Mouse (Mus musculus) MEL (cell line): ENCODE data around the gene Tnnc1. TPM values are rescaled to one million over a fixed set of nuclear protein-coding genes. Genes with fewer than 3 reads are reported as not detected.

Source experiments
- DNase-seq: peaks from one replicate; pipeline ENCODE4 v3.0.0; 2011; ENCODE audit warnings: low read depth, low spot score
- H3K27ac ChIP-seq: 2 replicates; pipeline ENCODE4 v1.5.1; 2012; ENCODE audit warnings: low read depth, mild to moderate bottlenecking, control low read depth, low read length, moderate library complexity; ENCODE audit not compliant: control insufficient read depth
- H3K27me3 ChIP-seq, 2 experiments: fragments of 150-350 bp in 1 of 2; sonication (generic) in 1 of 2; 2 replicates each; pipeline ENCODE4 v1.6.1; 2012; ENCODE audit warnings: low read length in 2 of 2, mild to moderate bottlenecking in 2 of 2, improper control_type of control experiment in 1 of 2, moderate library complexity in 1 of 2; ENCODE audit not compliant: insufficient read depth in 2 of 2, control insufficient read depth in 1 of 2
- H3K36me3 ChIP-seq, 2 experiments: 2 replicates each; pipeline ENCODE4 v1.6.1; 2012 to 2014; ENCODE audit warnings: low read length in 2 of 2, improper control_type of control experiment in 1 of 2, inconsistent platforms in 1 of 2, mild to moderate bottlenecking in 1 of 2; ENCODE audit not compliant: insufficient read depth in 2 of 2, control insufficient read depth in 1 of 2
- H3K4me1 ChIP-seq, 2 experiments: fragments of 150-350 bp in 1 of 2; sonication (generic) in 1 of 2; 2 replicates each; pipeline ENCODE4 v1.6.1; 2012; ENCODE audit warnings: low read length in 2 of 2, improper control_type of control experiment in 1 of 2, mild to moderate bottlenecking in 1 of 2; ENCODE audit not compliant: insufficient read depth in 2 of 2, control insufficient read depth in 1 of 2
- H3K4me3 ChIP-seq, 2 experiments: fragments of 150-350 bp in 1 of 2; sonication (generic) in 1 of 2; 2 replicates each; pipeline ENCODE4 v1.5.1; 2012; ENCODE audit warnings: low read depth in 2 of 2, low read length in 2 of 2, mild to moderate bottlenecking in 2 of 2, moderate library complexity in 2 of 2, control low read depth in 1 of 2, improper control_type of control experiment in 1 of 2; ENCODE audit not compliant: control insufficient read depth in 1 of 2, insufficient read depth in 1 of 2
- H3K79me2 ChIP-seq: 2 replicates; pipeline ENCODE4 v1.6.1; 2012; ENCODE audit warnings: mild to moderate bottlenecking, low read length, moderate library complexity; ENCODE audit not compliant: control insufficient read depth, poor library complexity, insufficient read depth
- H3K9ac ChIP-seq: 2 replicates; pipeline ENCODE4 v1.6.1; 2012; ENCODE audit warnings: low read depth, mild to moderate bottlenecking, control low read depth, low read length, moderate library complexity; ENCODE audit not compliant: control insufficient read depth, poor library complexity, severe bottlenecking
- H3K9me3 ChIP-seq: fragments of 150-350 bp; sonication (generic); replicated peaks from 2 replicates; pipeline ENCODE4 v1.6.1; 2012; ENCODE audit warnings: mild to moderate bottlenecking, low read length, improper control_type of control experiment, moderate library complexity; ENCODE audit not compliant: insufficient read depth
- BHLHE40 ChIP-seq: IDR thresholded peaks from 2 replicates; pipeline ENCODE4 v1.6.1; 2012; ENCODE audit warnings: low read depth, mild to moderate bottlenecking, inconsistent platforms, low read length, improper control_type of control experiment, borderline replicate concordance
- CHD1 ChIP-seq: IDR thresholded peaks from 2 replicates; pipeline ENCODE4 v1.6.1; 2012; ENCODE audit warnings: low read depth, mild to moderate bottlenecking, inconsistent platforms, low read length, improper control_type of control experiment
- CHD2 ChIP-seq: IDR thresholded peaks from 2 replicates; pipeline ENCODE4 v1.6.1; 2011; ENCODE audit warnings: low read length, improper control_type of control experiment
- CTCF ChIP-seq, 3 experiments: IDR thresholded peaks in 2 of 3; conservative IDR thresholded peaks in 1 of 3; 2 replicates each; pipeline ENCODE4 v1.5.1; 2011 to 2012; ENCODE audit warnings: low read length in 3 of 3, low read depth in 2 of 3, mild to moderate bottlenecking in 2 of 3, improper control_type of control experiment in 1 of 3, inconsistent platforms in 1 of 3, mixed read lengths in 1 of 3, moderate library complexity in 1 of 3; ENCODE audit not compliant: control insufficient read depth in 1 of 3, insufficient read depth in 1 of 3, poor library complexity in 1 of 3, severe bottlenecking in 1 of 3
- E2F4 ChIP-seq: IDR thresholded peaks from 2 replicates; pipeline ENCODE4 v1.6.1; 2011; ENCODE audit warnings: low read depth, low read length, improper control_type of control experiment, borderline replicate concordance
- ELF1 ChIP-seq: IDR thresholded peaks from 2 replicates; pipeline ENCODE4 v1.6.1; 2014; ENCODE audit warnings: low read depth, mild to moderate bottlenecking, inconsistent platforms, low read length, improper control_type of control experiment, moderate library complexity
- EP300 ChIP-seq, 2 experiments: IDR thresholded peaks; 2 replicates each; pipeline ENCODE4 v1.6.1; 2011; ENCODE audit warnings: improper control_type of control experiment in 2 of 2, low read length in 2 of 2, low read depth in 1 of 2, mild to moderate bottlenecking in 1 of 2
- GABPA ChIP-seq: IDR thresholded peaks from 2 replicates; pipeline ENCODE4 v1.6.1; 2012; ENCODE audit warnings: low read depth, mild to moderate bottlenecking, inconsistent platforms, low read length, improper control_type of control experiment, moderate library complexity
- GATA1 ChIP-seq: IDR thresholded peaks from 2 replicates; pipeline ENCODE4 v1.6.1; 2011; ENCODE audit warnings: low read depth, low read length, improper control_type of control experiment
- HCFC1 ChIP-seq: IDR thresholded peaks from 2 replicates; pipeline ENCODE4 v1.6.1; 2012; ENCODE audit warnings: low read depth, mild to moderate bottlenecking, inconsistent platforms, low read length, improper control_type of control experiment, moderate library complexity
- JUND ChIP-seq: IDR thresholded peaks from 2 replicates; pipeline ENCODE4 v1.6.1; 2011; ENCODE audit warnings: low read depth, mild to moderate bottlenecking, improper control_type of control experiment, low read length
- KAT2A ChIP-seq: conservative IDR thresholded peaks from 2 replicates; pipeline ENCODE4 v1.6.1; 2012; ENCODE audit warnings: low read depth, low read length, improper control_type of control experiment, inconsistent platforms
- MAFK ChIP-seq: IDR thresholded peaks from 2 replicates; pipeline ENCODE4 v1.6.1; 2011; ENCODE audit warnings: low read depth, mild to moderate bottlenecking, low read length, improper control_type of control experiment, borderline replicate concordance
- MAX ChIP-seq: IDR thresholded peaks from 2 replicates; pipeline ENCODE4 v1.6.1; 2011; ENCODE audit warnings: low read length, improper control_type of control experiment
- MAZ ChIP-seq: IDR thresholded peaks from 2 replicates; pipeline ENCODE4 v1.6.1; 2012; ENCODE audit warnings: low read depth, mild to moderate bottlenecking, inconsistent platforms, low read length, improper control_type of control experiment
- MEF2A ChIP-seq: IDR thresholded peaks from 2 replicates; pipeline ENCODE4 v1.6.1; 2014; ENCODE audit warnings: low read depth, mild to moderate bottlenecking, inconsistent platforms, low read length, improper control_type of control experiment; ENCODE audit not compliant: poor library complexity, insufficient replicate concordance, severe bottlenecking; ENCODE audit errors: extremely low read depth
- MXI1 ChIP-seq: IDR thresholded peaks from 2 replicates; pipeline ENCODE4 v1.6.1; 2011; ENCODE audit warnings: mild to moderate bottlenecking, low read depth, low read length, improper control_type of control experiment
- MYB ChIP-seq: IDR thresholded peaks from 2 replicates; pipeline ENCODE4 v1.6.1; 2011; ENCODE audit warnings: mild to moderate bottlenecking, low read depth, low read length, improper control_type of control experiment
- MYC ChIP-seq: IDR thresholded peaks from 2 replicates; pipeline ENCODE4 v1.6.1; 2011; ENCODE audit warnings: low read depth, mild to moderate bottlenecking, low read length, improper control_type of control experiment, moderate library complexity
- NELFE ChIP-seq: IDR thresholded peaks from 2 replicates; pipeline ENCODE4 v1.6.1; 2011; ENCODE audit warnings: low read depth, low read length, improper control_type of control experiment
- NRF1 ChIP-seq: IDR thresholded peaks from 2 replicates; pipeline ENCODE4 v1.6.1; 2014; ENCODE audit warnings: low read depth, mild to moderate bottlenecking, inconsistent platforms, low read length, improper control_type of control experiment, moderate library complexity; ENCODE audit not compliant: poor library complexity, insufficient read depth, severe bottlenecking
- POLR2A ChIP-seq, 2 experiments: IDR thresholded peaks; 2 replicates each; pipeline ENCODE4 v1.6.1; 2011 to 2012; ENCODE audit warnings: low read length in 2 of 2, mild to moderate bottlenecking in 2 of 2, control low read depth in 1 of 2, improper control_type of control experiment in 1 of 2, low read depth in 1 of 2, moderate library complexity in 1 of 2; ENCODE audit not compliant: control insufficient read depth in 1 of 2, insufficient read depth in 1 of 2, poor library complexity in 1 of 2
- POLR2AphosphoS2 ChIP-seq: IDR thresholded peaks from 2 replicates; pipeline ENCODE4 v1.6.1; 2011; ENCODE audit warnings: low read length, improper control_type of control experiment
- POLR2AphosphoS5 ChIP-seq: IDR thresholded peaks from 2 replicates; pipeline ENCODE4 v1.6.1; 2012; ENCODE audit warnings: low read depth, borderline replicate concordance, mild to moderate bottlenecking, inconsistent platforms, low read length, moderate library complexity, mixed read lengths
- RAD21 ChIP-seq: IDR thresholded peaks from 2 replicates; pipeline ENCODE4 v1.6.1; 2011; ENCODE audit warnings: mild to moderate bottlenecking, low read depth, low read length, improper control_type of control experiment
- RCOR1 ChIP-seq: IDR thresholded peaks from 2 replicates; pipeline ENCODE4 v1.6.1; 2012; ENCODE audit warnings: low read depth, mild to moderate bottlenecking, inconsistent platforms, low read length, improper control_type of control experiment
- SIN3A ChIP-seq: IDR thresholded peaks from 2 replicates; pipeline ENCODE4 v1.6.1; 2012; ENCODE audit warnings: low read length, improper control_type of control experiment, inconsistent platforms
- SMC3 ChIP-seq: IDR thresholded peaks from 2 replicates; pipeline ENCODE4 v1.6.1; 2011; ENCODE audit warnings: low read depth, low read length, improper control_type of control experiment
- TAL1 ChIP-seq: IDR thresholded peaks from 2 replicates; pipeline ENCODE4 v1.6.1; 2012; ENCODE audit warnings: mild to moderate bottlenecking, inconsistent platforms, low read length, moderate library complexity, mixed read lengths
- TBP ChIP-seq: IDR thresholded peaks from 2 replicates; pipeline ENCODE4 v1.8.0; 2011; ENCODE audit warnings: low read depth, low read length, improper control_type of control experiment
- TCF12 ChIP-seq: IDR thresholded peaks from 2 replicates; pipeline ENCODE4 v1.6.1; 2014; ENCODE audit warnings: low read depth, mild to moderate bottlenecking, inconsistent platforms, low read length, improper control_type of control experiment, moderate library complexity
- UBTF ChIP-seq: IDR thresholded peaks from 2 replicates; pipeline ENCODE4 v1.6.1; 2012; ENCODE audit warnings: low read depth, mild to moderate bottlenecking, inconsistent platforms, low read length, improper control_type of control experiment, moderate library complexity, borderline replicate concordance; ENCODE audit not compliant: insufficient read depth
- USF1 ChIP-seq: IDR thresholded peaks from 2 replicates; pipeline ENCODE4 v1.6.1; 2014; ENCODE audit warnings: low read depth, mild to moderate bottlenecking, inconsistent platforms, low read length, improper control_type of control experiment, moderate library complexity
- USF2 ChIP-seq, 2 experiments: IDR thresholded peaks; 2 replicates each; pipeline ENCODE4 v1.6.1; 2011 to 2012; ENCODE audit warnings: improper control_type of control experiment in 2 of 2, low read length in 2 of 2, borderline replicate concordance in 1 of 2, inconsistent platforms in 1 of 2, low read depth in 1 of 2, mild to moderate bottlenecking in 1 of 2; ENCODE audit not compliant: insufficient read depth in 1 of 2
- ZC3H11A ChIP-seq: IDR thresholded peaks from 2 replicates; pipeline ENCODE4 v1.6.1; 2012; ENCODE audit warnings: low read depth, mild to moderate bottlenecking, inconsistent platforms, low read length, improper control_type of control experiment
- ZMIZ1 ChIP-seq: IDR thresholded peaks from 2 replicates; pipeline ENCODE4 v1.6.1; 2012; ENCODE audit warnings: low read depth, mild to moderate bottlenecking, inconsistent platforms, low read length, improper control_type of control experiment, moderate library complexity
- ZNF384 ChIP-seq: IDR thresholded peaks from 2 replicates; pipeline ENCODE4 v1.6.1; 2012; ENCODE audit warnings: low read depth, mild to moderate bottlenecking, inconsistent platforms, low read length, improper control_type of control experiment
- polyA plus RNA-seq, 2 experiments: library from polyadenylated mRNA; stranded (reverse) in 1 of 2; unstranded in 1 of 2; fragments of >175 nt in 1 of 2; fragments of >200 nt in 1 of 2; gene quantifications; 2 replicates each; pipeline versions ENCODE4 v1.2.1 to v1.2.4; 2012; ENCODE audit warnings: low replicate concordance in 2 of 2, low read depth in 1 of 2; ENCODE audit not compliant: insufficient read length in 2 of 2, insufficient read depth in 1 of 2, missing spikeins in 1 of 2
- total RNA-seq: library from RNA; depleted of rRNA; stranded (reverse); fragments of 300-350 nt; gene quantifications from 2 replicates; pipeline ENCODE4 v1.2.3, GENCODE M21; 2012

Tnnc1 gene
- total and polyA plus RNA-seq, 3 experiments = 0.19 TPM; not detected in 2

DNA sequence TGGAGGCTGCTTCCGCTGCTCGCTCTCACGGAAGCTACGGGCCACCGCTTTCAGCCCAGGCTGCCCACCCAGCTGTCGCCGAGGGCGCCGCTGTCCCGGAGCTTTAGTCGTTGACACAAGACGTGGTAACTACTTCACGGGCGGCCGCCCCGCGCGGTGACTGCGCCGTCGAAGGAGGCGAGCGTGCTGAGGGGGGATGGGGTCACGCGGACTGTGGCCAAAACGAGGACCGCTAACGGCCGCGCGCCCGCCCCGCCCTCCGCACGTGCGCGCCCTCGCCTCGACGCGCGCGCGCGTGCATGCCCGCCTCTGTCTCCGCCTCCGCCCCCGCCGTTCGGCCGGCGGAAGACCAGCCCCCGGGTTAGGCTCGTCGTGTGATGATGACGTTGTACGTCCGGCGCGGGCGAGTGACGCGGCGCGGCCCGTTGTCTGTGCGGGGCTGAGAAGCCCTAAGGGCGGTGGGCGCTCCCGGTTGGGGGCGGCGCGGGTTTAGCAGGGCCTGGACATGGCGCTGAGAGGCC lies 43.0 kb downstream of the Tnnc1 start, which contains the start of the genes Phf7 and Bap1:
TSS of gene Phf7 (minus strand) at position 234 of the 521 bp plus-strand sequence.
TSS of gene Bap1 (plus strand) at position 367 of the 521 bp plus-strand sequence.
- H3K4me1 ChIP-seq = peaks cover 3 to 14% of the 10 kb centered on the region in 2 experiments; a peak in 3 of 4 replicates
- peaks cover 20% of the 10 kb centered on the region for H3K79me2 ChIP-seq
- no peaks in the 10 kb centered on the region for H3K27me3 ChIP-seq
- H3K9me3 ChIP-seq = no peaks in the 10 kb centered on the region
- peaks cover 3 to 13% of the 10 kb centered on the region in 2 experiments; a peak in 3 of 4 replicates for H3K36me3 ChIP-seq
- H3K4me3 ChIP-seq = peak within 1 kb of the TSS; percentile 95 to 99
- peak within 1 kb of the TSS; percentile 97 for H3K27ac ChIP-seq
- DNase-seq = peak; percentile 95
- peak within 1 kb of the TSS; percentile 99 for H3K9ac ChIP-seq
- no peak for TF ChIP-seq JUND
- peak; percentile 81 to 85 for TF ChIP-seq POLR2A (IDR thresholded peaks at IDR 0.05; ENCODE audit: control insufficient read depth in 1 of 2, insufficient read depth in 1 of 2, low read depth in 1 of 2, low read length in 2 of 2, poor library complexity in 1 of 2)
- TF ChIP-seq POLR2AphosphoS5 = no peak
- TF ChIP-seq EP300 (IDR thresholded peaks at IDR 0.05; ENCODE audit: low read depth in 1 of 2, low read length in 2 of 2) = peak in 1 of 2 experiments; percentile 26; a peak in 1 of 4 replicates
- no peak for TF ChIP-seq SMC3
- peak; percentile 79 for TF ChIP-seq MXI1
- TF ChIP-seq USF1 = peak; percentile 71
- peak; percentile 95; the same call in 1 of the 2 replicates for TF ChIP-seq MAZ
- TF ChIP-seq CTCF (IDR thresholded peaks at IDR 0.05 in 2 of 3, conservative IDR thresholded peaks at IDR 0.05 in 1 of 3; ENCODE audit: control insufficient read depth in 1 of 3, insufficient read depth in 1 of 3, low read depth in 2 of 3, low read length in 3 of 3, poor library complexity in 1 of 3, severe bottlenecking in 1 of 3) = no peak
- no peak for TF ChIP-seq ZNF384
- TF ChIP-seq TBP = no peak
- TF ChIP-seq POLR2AphosphoS2 = peak; percentile 79
- no peak; the same call in 1 of the 2 replicates for TF ChIP-seq CHD1
- TF ChIP-seq UBTF = 0 out of 2 replicates have a peak, but pooled peaks have one; percentile 82
- peak; percentile 53 for TF ChIP-seq SIN3A
- TF ChIP-seq MAFK = no peak
- peak; percentile 92 for TF ChIP-seq HCFC1
- peak; percentile 90 for TF ChIP-seq NELFE
- peak; percentile 49 for TF ChIP-seq MYC
- TF ChIP-seq ZMIZ1 = peak; percentile 87; the same call in 1 of the 2 replicates
- TF ChIP-seq TCF12 = peak; percentile 53; the same call in 1 of the 2 replicates
- peak; percentile 69 for TF ChIP-seq MYB
- TF ChIP-seq GABPA = no peak
- peak; percentile 70; the same call in 1 of the 2 replicates for TF ChIP-seq KAT2A
- 0 out of 2 replicates have a peak, but pooled peaks have one; percentile 19 for TF ChIP-seq ZC3H11A
- TF ChIP-seq E2F4 = no peak
- no peak for TF ChIP-seq GATA1
- TF ChIP-seq ELF1 = peak; percentile 81
- no peak for TF ChIP-seq USF2 (IDR thresholded peaks at IDR 0.05; ENCODE audit: borderline replicate concordance in 1 of 2, insufficient read depth in 1 of 2, low read depth in 1 of 2, low read length in 2 of 2)
- TF ChIP-seq TAL1 = no peak
- TF ChIP-seq CHD2 = no peak
- no peak for TF ChIP-seq RCOR1
- TF ChIP-seq MEF2A = no peak
- TF ChIP-seq NRF1 = peak; percentile 55; the same call in 1 of the 2 replicates
- TF ChIP-seq BHLHE40 = peak; percentile 91
- TF ChIP-seq MAX = peak; percentile 87
- no peak for TF ChIP-seq RAD21
